In genomic region chr14:80029297-80030001, GRCm38 (mm10) we compare ENCODE assay signal across 33 mouse cellular contexts. TPM values are rescaled to one million over a fixed set of nuclear protein-coding genes. Genes with fewer than 3 reads are reported as not detected.
A peak's percentile ranks its signal among the peaks of the same experiment; 100 is the strongest.
DNase-seq lines count a peak whose midpoint lies in the region; ATAC-seq and TF ChIP-seq lines count a peak whose summit lies in the region.
"Had no signal": no experiment of that assay in that cellular context is flagged by ENCODE, and none has a peak within 500 bp of the region (broad histone marks: within the 10 kb centered on the region; RNA-seq: fewer than 3 reads in every experiment).

No protein-coding gene starts in this region.

- H3K4me3 ChIP-seq in embryonic facial prominence, embryonic 14.5 days (ENCODE audit: low read depth, low read length) = no peak overlapping the region
- no peak overlapping the region for H3K4me3 ChIP-seq in embryonic facial prominence, embryonic 10.5 days
- H3K4me3 ChIP-seq in intestine, embryonic 15.5 days (replicated peaks) = no peak overlapping the region
- no peak overlapping the region for H3K4me3 ChIP-seq in intestine, postnatal 0 days (ENCODE audit: low read depth, low read length)
- H3K4me3 ChIP-seq in lung, embryonic 15.5 days = no peak overlapping the region
- no peak overlapping the region for H3K4me3 ChIP-seq in lung, postnatal 0 days (ENCODE audit: low read depth, low read length)
- H3K4me3 ChIP-seq: embryonic facial prominence, embryonic 15.5 days; heart, embryonic 10.5 days; heart, embryonic 15.5 days; limb, embryonic 10.5 days; limb, embryonic 15.5 days; liver, embryonic 13.5 days; midbrain, embryonic 15.5 days; neural tube, embryonic 15.5 days had no signal

- H3K4me1 ChIP-seq in embryonic facial prominence, embryonic 14.5 days (ENCODE audit: control insufficient read depth, insufficient read depth, low read length) = no peaks in the 10 kb centered on the region
- H3K4me1 ChIP-seq in embryonic facial prominence, embryonic 10.5 days = no peaks in the 10 kb centered on the region
- H3K4me1 ChIP-seq in intestine, embryonic 15.5 days (replicated peaks) = no peaks in the 10 kb centered on the region
- no peaks in the 10 kb centered on the region for H3K4me1 ChIP-seq in intestine, postnatal 0 days (replicated peaks; ENCODE audit: control insufficient read depth, insufficient read depth, low read length)
- H3K4me1 ChIP-seq in lung, embryonic 15.5 days = peaks cover 4% of the 10 kb centered on the region; the same call in 1 of the 2 replicates
- H3K4me1 ChIP-seq in lung, postnatal 0 days (ENCODE audit: insufficient read depth, low read depth, low read length) = no peaks in the 10 kb centered on the region
- H3K4me1 ChIP-seq: embryonic facial prominence, embryonic 15.5 days; heart, embryonic 10.5 days; heart, embryonic 15.5 days; limb, embryonic 10.5 days; limb, embryonic 15.5 days; liver, embryonic 13.5 days; midbrain, embryonic 15.5 days; neural tube, embryonic 15.5 days had no signal

- no peak for ATAC-seq in embryonic facial prominence, embryonic 14.5 days (ENCODE audit: low read depth)
- ATAC-seq in intestine, embryonic 15.5 days = peak; percentile 68
- ATAC-seq in intestine, postnatal 0 days = no peak
- peak; percentile 60; the same call in 1 of the 2 replicates for ATAC-seq in lung, embryonic 15.5 days (ENCODE audit: borderline replicate concordance, extremely low read depth, low FRiP score, low TSS enrichment)
- ATAC-seq in lung, postnatal 0 days = no peak
- ATAC-seq: hindbrain, embryonic 16.5 days; midbrain, embryonic 15.5 days had no signal

- TF ChIP-seq CTCF in intestine, postnatal 0 days (IDR thresholded peaks at IDR 0.05; ENCODE audit: low read depth) = no peak
- TF ChIP-seq CTCF in lung, postnatal 0 days (IDR thresholded peaks at IDR 0.05) = no peak

- H3K9ac ChIP-seq in embryonic facial prominence, embryonic 14.5 days (ENCODE audit: low read depth, low read length) = no peak overlapping the region
- H3K9ac ChIP-seq in intestine, embryonic 15.5 days = no peak overlapping the region
- H3K9ac ChIP-seq in intestine, postnatal 0 days (ENCODE audit: low read depth, low read length) = no peak overlapping the region
- H3K9ac ChIP-seq in lung, embryonic 15.5 days = no peak overlapping the region
- no peak overlapping the region for H3K9ac ChIP-seq in lung, postnatal 0 days (replicated peaks; ENCODE audit: low read depth)
- H3K9ac ChIP-seq: embryonic facial prominence, embryonic 15.5 days; heart, embryonic 15.5 days; limb, embryonic 15.5 days; liver, embryonic 13.5 days; midbrain, embryonic 15.5 days; neural tube, embryonic 15.5 days had no signal

- TF ChIP-seq EP300 in lung, postnatal 0 days (IDR thresholded peaks at IDR 0.05) = no peak

- no peaks in the 10 kb centered on the region for H3K27me3 ChIP-seq in embryonic facial prominence, embryonic 14.5 days (replicated peaks; ENCODE audit: control insufficient read depth, insufficient read depth, low read length)
- no peaks in the 10 kb centered on the region for H3K27me3 ChIP-seq in embryonic facial prominence, embryonic 10.5 days (replicated peaks; ENCODE audit: low read depth, poor library complexity, severe bottlenecking)
- no peaks in the 10 kb centered on the region for H3K27me3 ChIP-seq in intestine, embryonic 15.5 days (replicated peaks)
- H3K27me3 ChIP-seq in intestine, postnatal 0 days (replicated peaks; ENCODE audit: control insufficient read depth, insufficient read depth, low read length) = no peaks in the 10 kb centered on the region
- H3K27me3 ChIP-seq in lung, embryonic 15.5 days = no peaks in the 10 kb centered on the region
- H3K27me3 ChIP-seq in lung, postnatal 0 days (replicated peaks; ENCODE audit: insufficient read depth, low read length) = no peaks in the 10 kb centered on the region
- H3K27me3 ChIP-seq: embryonic facial prominence, embryonic 15.5 days; heart, embryonic 15.5 days; limb, embryonic 15.5 days; liver, embryonic 13.5 days; midbrain, embryonic 15.5 days; neural tube, embryonic 15.5 days had no signal

- no peaks in the 10 kb centered on the region for H3K36me3 ChIP-seq in embryonic facial prominence, embryonic 14.5 days (ENCODE audit: control insufficient read depth, insufficient read depth, low read length)
- no peaks in the 10 kb centered on the region for H3K36me3 ChIP-seq in embryonic facial prominence, embryonic 10.5 days (replicated peaks)
- no peaks in the 10 kb centered on the region for H3K36me3 ChIP-seq in intestine, embryonic 15.5 days
- no peaks in the 10 kb centered on the region for H3K36me3 ChIP-seq in intestine, postnatal 0 days (ENCODE audit: control insufficient read depth, insufficient read depth)
- no peaks in the 10 kb centered on the region for H3K36me3 ChIP-seq in lung, embryonic 15.5 days
- no peaks in the 10 kb centered on the region for H3K36me3 ChIP-seq in lung, postnatal 0 days (ENCODE audit: insufficient read depth, low read length)
- H3K36me3 ChIP-seq: embryonic facial prominence, embryonic 15.5 days; G1E; heart, embryonic 10.5 days; heart, embryonic 15.5 days; limb, embryonic 10.5 days; limb, embryonic 15.5 days; liver, embryonic 13.5 days; midbrain, embryonic 15.5 days; neural tube, embryonic 15.5 days had no signal

- no peaks in the 10 kb centered on the region for H3K9me3 ChIP-seq in embryonic facial prominence, embryonic 14.5 days (ENCODE audit: control insufficient read depth, low read length)
- H3K9me3 ChIP-seq in embryonic facial prominence, embryonic 10.5 days = no peaks in the 10 kb centered on the region
- H3K9me3 ChIP-seq in intestine, embryonic 15.5 days = no peaks in the 10 kb centered on the region
- H3K9me3 ChIP-seq in intestine, postnatal 0 days (ENCODE audit: control insufficient read depth) = no peaks in the 10 kb centered on the region
- no peaks in the 10 kb centered on the region for H3K9me3 ChIP-seq in lung, embryonic 15.5 days
- H3K9me3 ChIP-seq in lung, postnatal 0 days (ENCODE audit: low read length) = no peaks in the 10 kb centered on the region
- H3K9me3 ChIP-seq: embryonic facial prominence, embryonic 15.5 days; heart, embryonic 10.5 days; heart, embryonic 15.5 days; limb, embryonic 10.5 days; limb, embryonic 15.5 days; midbrain, embryonic 15.5 days; neural tube, embryonic 15.5 days had no signal

- DNase-seq in embryonic facial prominence, embryonic 14.5 days (ENCODE audit: low spot score) = peak; percentile 33
- DNase-seq in embryonic facial prominence, embryonic 10.5 days (ENCODE audit: low spot score) = no peak
- DNase-seq in lung, postnatal 0 days (ENCODE audit: low spot score) = no peak
- peak; percentile 79 for DNase-seq in telencephalon, adult 2 months (ENCODE audit: low read depth, low spot score)
- no peak for DNase-seq in B cell, adult 2 months
- DNase-seq: adrenal gland, adult 8-10 months; cerebellum, adult 11-12 months; cerebellum, adult 9-11 months; gastrocnemius, postnatal 25 days; heart, adult 11 months; kidney, adult 9 months; kidney, postnatal 10 days; layer of hippocampus, postnatal 36 days; liver, embryonic 13.5 days; lung, adult 18-20 months; retina, postnatal 1 day; spleen, adult 18-20 months; thymus, adult 2 months; thymus, postnatal 36 days had no signal

- no peak overlapping the region for H3K4me2 ChIP-seq in embryonic facial prominence, embryonic 14.5 days (ENCODE audit: low read depth, low read length)
- no peak overlapping the region for H3K4me2 ChIP-seq in intestine, embryonic 15.5 days (replicated peaks)
- H3K4me2 ChIP-seq in intestine, postnatal 0 days (replicated peaks; ENCODE audit: low read depth) = no peak overlapping the region
- no peak overlapping the region for H3K4me2 ChIP-seq in lung, embryonic 15.5 days
- H3K4me2 ChIP-seq in lung, postnatal 0 days (replicated peaks; ENCODE audit: low read depth, low read length) = no peak overlapping the region
- H3K4me2 ChIP-seq: embryonic facial prominence, embryonic 15.5 days; heart, embryonic 15.5 days; limb, embryonic 15.5 days; liver, embryonic 13.5 days; midbrain, embryonic 15.5 days; neural tube, embryonic 15.5 days had no signal

- H3K27ac ChIP-seq in embryonic facial prominence, embryonic 14.5 days (replicated peaks; ENCODE audit: low read depth, low read length) = no peak overlapping the region
- no peak overlapping the region for H3K27ac ChIP-seq in embryonic facial prominence, embryonic 10.5 days (replicated peaks)
- H3K27ac ChIP-seq in intestine, embryonic 15.5 days = no peak overlapping the region
- H3K27ac ChIP-seq in intestine, postnatal 0 days (ENCODE audit: low read depth, low read length) = no peak overlapping the region
- no peak overlapping the region for H3K27ac ChIP-seq in lung, embryonic 15.5 days
- H3K27ac ChIP-seq in lung, postnatal 0 days (ENCODE audit: low read length) = no peak overlapping the region
- H3K27ac ChIP-seq: embryonic facial prominence, embryonic 15.5 days; heart, embryonic 10.5 days; heart, embryonic 15.5 days; limb, embryonic 10.5 days; limb, embryonic 15.5 days; liver, embryonic 13.5 days; macrophage; midbrain, embryonic 15.5 days; neural tube, embryonic 15.5 days; stomach, postnatal 0 days had no signal

- 62% methylated on average over 3 of the region's 3 CpGs for WGBS in embryonic facial prominence, embryonic 14.5 days
- 92% methylated on average over 3 of the region's 3 CpGs for WGBS in embryonic facial prominence, embryonic 10.5 days
- 38% methylated on average over 3 of the region's 3 CpGs for WGBS in intestine, embryonic 15.5 days
- WGBS in intestine, postnatal 0 days = 34% methylated on average over 3 of the region's 3 CpGs
- WGBS in lung, embryonic 15.5 days = 50% methylated on average over 3 of the region's 3 CpGs
- WGBS in lung, postnatal 0 days = 55% methylated on average over 3 of the region's 3 CpGs

RNA-seq across cellular contexts. Expression of gene Olfm4, which starts 45.6 kb away (rescaled TPM):
- polyA plus RNA-seq in embryonic facial prominence, embryonic 14.5 days (2014; fragmentation: Nextera tagmentation; extraction: Ambion mirVana) = 1.1 TPM in 2 replicates
- 0.21 and 0.68 TPM in 2 replicates for polyA plus RNA-seq in embryonic facial prominence, embryonic 10.5 days (2016; fragmentation: Nextera tagmentation; extraction: Ambion mirVana)
- polyA plus RNA-seq in intestine, embryonic 15.5 days (2015; fragmentation: Nextera tagmentation; extraction: Ambion mirVana) = 5.5 and 6.4 TPM in 2 replicates
- 38.3 and 44.0 TPM in 2 replicates for polyA plus RNA-seq in intestine, postnatal 0 days (2015; fragmentation: Nextera tagmentation; extraction: Ambion mirVana)
- polyA plus RNA-seq in lung, embryonic 15.5 days (2015; fragmentation: Nextera tagmentation; extraction: Ambion mirVana) = 0.93 and 1.6 TPM in 2 replicates
- 3.1 and 4.0 TPM in 2 replicates for polyA plus RNA-seq in lung, postnatal 0 days (2015; fragmentation: Nextera tagmentation; extraction: Ambion mirVana)
- polyA plus RNA-seq: G1E had no signal

Comparison
In these comparisons a context has a peak if more than half of its experiments do, and no peak if none do; other contexts are left out.
1. ATAC-seq: peak in intestine, embryonic 15.5 days (single experiment) and lung, embryonic 15.5 days (single experiment); none in embryonic facial prominence, embryonic 14.5 days (single experiment), intestine, postnatal 0 days (single experiment) and lung, postnatal 0 days (single experiment).
2. DNase-seq: peak in embryonic facial prominence, embryonic 14.5 days (single experiment) and telencephalon, adult 2 months (single experiment); none in embryonic facial prominence, embryonic 10.5 days (single experiment), lung, postnatal 0 days (single experiment) and B cell, adult 2 months (0 of 2).